Mouse (Mus musculus): ENCODE measurements around the gene Slc37a4. TPM values are rescaled to one million over a fixed set of nuclear protein-coding genes. Genes with fewer than 3 reads are reported as not detected.

The Slc37a4 gene
- polyA plus RNA-seq, 1 experiment from 2014 or later = 10.1 TPM

- Histone ChIP-seq H3K4me2 (ENCODE audit: low read depth, severe bottlenecking) (peak overlapping the region; percentile 80), H3K4me3 (ENCODE audit: low read depth, low read length) (peak overlapping the region; percentile 71), H3K27me3 (ENCODE audit: control insufficient read depth, insufficient read depth, low read length) (no peaks in the 10 kb centered on the region), H3K27ac (replicated peaks; ENCODE audit: low read depth, low read length) (peak overlapping the region; percentile 55), H3K9me3 (ENCODE audit: control insufficient read depth, low read length) (no peaks in the 10 kb centered on the region), H3K36me3 (ENCODE audit: control insufficient read depth, insufficient read depth, low read length) (peaks cover 23% of the 10 kb centered on the region), H3K9ac (ENCODE audit: low read length) (peak overlapping the region; percentile 89), H3K4me1 (ENCODE audit: control insufficient read depth, insufficient read depth, low read length) (peaks cover 8% of the 10 kb centered on the region)
- WGBS = 9% methylated on average over 15 of the region's 15 CpGs
- ATAC-seq (ENCODE audit: insufficient number of reproducible peaks, low FRiP score, low TSS enrichment, low read depth) = 0 out of 2 replicates have a peak, but pooled peaks have one; percentile 24
- no peak for DNase-seq (ENCODE audit: low spot score)
Observed at GRCm38 (mm10) chr9:44379862-44380261, 16.8 kb upstream of the Slc37a4 start.

- H3K36me3 ChIP-seq (ENCODE audit: control insufficient read depth, insufficient read depth, low read length) = peaks cover 43% of the 10 kb centered on the region
- no peak overlapping the region for H3K9ac ChIP-seq (ENCODE audit: low read length)
- no peaks in the 10 kb centered on the region for H3K27me3 ChIP-seq (ENCODE audit: control insufficient read depth, insufficient read depth, low read length)
- DNase-seq (ENCODE audit: low spot score) = no peak
- H3K4me2 ChIP-seq (ENCODE audit: low read depth, severe bottlenecking) = no peak overlapping the region
- ATAC-seq (ENCODE audit: insufficient number of reproducible peaks, low FRiP score, low TSS enrichment, low read depth) = no peak
- no peaks in the 10 kb centered on the region for H3K9me3 ChIP-seq (ENCODE audit: control insufficient read depth, low read length)
- 92% methylated on average over 13 of the region's 13 CpGs for WGBS
- no peak overlapping the region for H3K27ac ChIP-seq (replicated peaks; ENCODE audit: low read depth, low read length)
- H3K4me1 ChIP-seq (ENCODE audit: control insufficient read depth, insufficient read depth, low read length) = peaks cover 8% of the 10 kb centered on the region
- H3K4me3 ChIP-seq (ENCODE audit: low read depth, low read length) = no peak overlapping the region
Observed at GRCm38 (mm10) chr9:44384596-44384995, 12.1 kb upstream of the Slc37a4 start.

- ATAC-seq (ENCODE audit: insufficient number of reproducible peaks, low FRiP score, low TSS enrichment, low read depth) (no peak), DNase-seq (ENCODE audit: low spot score) (no peak)
- H3K27me3 ChIP-seq (ENCODE audit: control insufficient read depth, insufficient read depth, low read length) = no peaks in the 10 kb centered on the region
- no peak overlapping the region for H3K27ac ChIP-seq (replicated peaks; ENCODE audit: low read depth, low read length)
- H3K9ac ChIP-seq (ENCODE audit: low read length) = no peak overlapping the region
- no peak overlapping the region for H3K4me2 ChIP-seq (ENCODE audit: low read depth, severe bottlenecking)
- H3K36me3 ChIP-seq (ENCODE audit: control insufficient read depth, insufficient read depth, low read length) = peaks cover 39% of the 10 kb centered on the region
- H3K9me3 ChIP-seq (ENCODE audit: control insufficient read depth, low read length) = no peaks in the 10 kb centered on the region
- no peaks in the 10 kb centered on the region for H3K4me1 ChIP-seq (ENCODE audit: control insufficient read depth, insufficient read depth, low read length)
- H3K4me3 ChIP-seq (ENCODE audit: low read depth, low read length) = no peak overlapping the region
- 77% methylated on average over 3 of the region's 3 CpGs for WGBS
Observed at GRCm38 (mm10) chr9:44387221-44387620, 9.4 kb upstream of the Slc37a4 start.

GRCm38 (mm10) chr9:44389273-44389672 lies 7.4 kb upstream of the Slc37a4 start:
- 71% methylated on average over 8 of the region's 8 CpGs for WGBS
- ATAC-seq (ENCODE audit: insufficient number of reproducible peaks, low FRiP score, low TSS enrichment, low read depth) (no peak), DNase-seq (ENCODE audit: low spot score) (peak; percentile 58)
- H3K4me1 ChIP-seq (ENCODE audit: control insufficient read depth, insufficient read depth, low read length) = no peaks in the 10 kb centered on the region
- no peaks in the 10 kb centered on the region for H3K9me3 ChIP-seq (ENCODE audit: control insufficient read depth, low read length)
- no peak overlapping the region for H3K4me3 ChIP-seq (ENCODE audit: low read depth, low read length)
- no peak overlapping the region for H3K4me2 ChIP-seq (ENCODE audit: low read depth, severe bottlenecking)
- H3K27ac ChIP-seq (replicated peaks; ENCODE audit: low read depth, low read length) = no peak overlapping the region
- no peak overlapping the region for H3K9ac ChIP-seq (ENCODE audit: low read length)
- H3K36me3 ChIP-seq (ENCODE audit: control insufficient read depth, insufficient read depth, low read length) = peaks cover 32% of the 10 kb centered on the region
- H3K27me3 ChIP-seq (ENCODE audit: control insufficient read depth, insufficient read depth, low read length) = no peaks in the 10 kb centered on the region

- Histone ChIP-seq H3K27ac (replicated peaks; ENCODE audit: low read depth, low read length) (no peak overlapping the region), H3K27me3 (ENCODE audit: control insufficient read depth, insufficient read depth, low read length) (no peaks in the 10 kb centered on the region), H3K4me3 (ENCODE audit: low read depth, low read length) (no peak overlapping the region), H3K9ac (ENCODE audit: low read length) (no peak overlapping the region), H3K36me3 (ENCODE audit: control insufficient read depth, insufficient read depth, low read length) (peaks cover 18% of the 10 kb centered on the region; the same call in 1 of the 2 replicates), H3K4me1 (ENCODE audit: control insufficient read depth, insufficient read depth, low read length) (no peaks in the 10 kb centered on the region), H3K4me2 (ENCODE audit: low read depth, severe bottlenecking) (no peak overlapping the region), H3K9me3 (ENCODE audit: control insufficient read depth, low read length) (no peaks in the 10 kb centered on the region)
- no peak for ATAC-seq (ENCODE audit: insufficient number of reproducible peaks, low FRiP score, low TSS enrichment, low read depth)
- DNase-seq (ENCODE audit: low spot score) = peak; percentile 80
- WGBS = 46% methylated on average over 4 of the region's 4 CpGs
Observed at GRCm38 (mm10) chr9:44391466-44391865, 5.2 kb upstream of the Slc37a4 start.

- ATAC-seq (ENCODE audit: insufficient number of reproducible peaks, low FRiP score, low TSS enrichment, low read depth) (no peak), DNase-seq (ENCODE audit: low spot score) (no peak)
- no peaks in the 10 kb centered on the region for H3K9me3 ChIP-seq (ENCODE audit: control insufficient read depth, low read length)
- H3K27me3 ChIP-seq (ENCODE audit: control insufficient read depth, insufficient read depth, low read length) = 0 out of 2 replicates have a peak, but pooled peaks cover 2% of the 10 kb centered on the region
- no peak overlapping the region for H3K4me2 ChIP-seq (ENCODE audit: low read depth, severe bottlenecking)
- H3K4me3 ChIP-seq (ENCODE audit: low read depth, low read length) = no peak overlapping the region
- H3K27ac ChIP-seq (replicated peaks; ENCODE audit: low read depth, low read length) = no peak overlapping the region
- H3K36me3 ChIP-seq (ENCODE audit: control insufficient read depth, insufficient read depth, low read length) = peaks cover 14% of the 10 kb centered on the region
- H3K9ac ChIP-seq (ENCODE audit: low read length) = no peak overlapping the region
- 19% methylated on average over 4 of the region's 4 CpGs for WGBS
- H3K4me1 ChIP-seq (ENCODE audit: control insufficient read depth, insufficient read depth, low read length) = peaks cover 9% of the 10 kb centered on the region; the same call in 1 of the 2 replicates
Observed at GRCm38 (mm10) chr9:44398087-44398486, 1.4 kb downstream of the Slc37a4 start.

GRCm38 (mm10) chr9:44398551-44398950 lies 1.9 kb downstream of the Slc37a4 start:
- ATAC-seq (ENCODE audit: insufficient number of reproducible peaks, low FRiP score, low TSS enrichment, low read depth) (no peak), DNase-seq (ENCODE audit: low spot score) (no peak)
- no peak overlapping the region for H3K4me3 ChIP-seq (ENCODE audit: low read depth, low read length)
- H3K27ac ChIP-seq (replicated peaks; ENCODE audit: low read depth, low read length) = no peak overlapping the region
- H3K9ac ChIP-seq (ENCODE audit: low read length) = no peak overlapping the region
- peaks cover 17% of the 10 kb centered on the region for H3K36me3 ChIP-seq (ENCODE audit: control insufficient read depth, insufficient read depth, low read length)
- H3K4me2 ChIP-seq (ENCODE audit: low read depth, severe bottlenecking) = no peak overlapping the region
- WGBS = 87% methylated on average over 9 of the region's 9 CpGs
- H3K27me3 ChIP-seq (ENCODE audit: control insufficient read depth, insufficient read depth, low read length) = 0 out of 2 replicates have a peak, but pooled peaks cover 2% of the 10 kb centered on the region
- peaks cover 9% of the 10 kb centered on the region; the same call in 1 of the 2 replicates for H3K4me1 ChIP-seq (ENCODE audit: control insufficient read depth, insufficient read depth, low read length)
- no peaks in the 10 kb centered on the region for H3K9me3 ChIP-seq (ENCODE audit: control insufficient read depth, low read length)

- no peak overlapping the region for H3K4me3 ChIP-seq (ENCODE audit: low read depth, low read length)
- H3K4me2 ChIP-seq (ENCODE audit: low read depth, severe bottlenecking) = no peak overlapping the region
- H3K9ac ChIP-seq (ENCODE audit: low read length) = no peak overlapping the region
- 84% methylated on average over 13 of the region's 13 CpGs for WGBS
- H3K27ac ChIP-seq (replicated peaks; ENCODE audit: low read depth, low read length) = no peak overlapping the region
- H3K9me3 ChIP-seq (ENCODE audit: control insufficient read depth, low read length) = no peaks in the 10 kb centered on the region
- H3K4me1 ChIP-seq (ENCODE audit: control insufficient read depth, insufficient read depth, low read length) = peaks cover 9% of the 10 kb centered on the region; the same call in 1 of the 2 replicates
- peaks cover 21% of the 10 kb centered on the region for H3K36me3 ChIP-seq (ENCODE audit: control insufficient read depth, insufficient read depth, low read length)
- DNase-seq (ENCODE audit: low spot score) = no peak
- no peak for ATAC-seq (ENCODE audit: insufficient number of reproducible peaks, low FRiP score, low TSS enrichment, low read depth)
- 0 out of 2 replicates have a peak, but pooled peaks cover 2% of the 10 kb centered on the region for H3K27me3 ChIP-seq (ENCODE audit: control insufficient read depth, insufficient read depth, low read length)
Observed at GRCm38 (mm10) chr9:44399114-44399794, 2.6 kb downstream of the Slc37a4 start.

Measured in limb, embryonic 11.5 days (tissue).